Mouse (Mus musculus) CH12.LX (cell line): ENCODE results near the gene Mmp14. TPM values are rescaled to one million over a fixed set of nuclear protein-coding genes. Genes with fewer than 3 reads are reported as not detected.
A peak's percentile ranks its signal among the peaks of the same experiment; 100 is the strongest.

ENCODE experiments used
- DNase-seq: peaks from one replicate; pipeline ENCODE4 v3.0.0-alpha.2; 2013; ENCODE audit errors: extremely low read depth
- H3K27ac ChIP-seq: 2 replicates; pipeline ENCODE4 v1.5.1; 2012; ENCODE audit warnings: low read depth, mild to moderate bottlenecking, control low read depth, moderate library complexity; ENCODE audit not compliant: insufficient read depth
- H3K27me3 ChIP-seq: replicated peaks from 2 replicates; pipeline ENCODE3; 2012; ENCODE audit warnings: inconsistent platforms
- H3K36me3 ChIP-seq, 2 experiments: replicated peaks in 1 of 2; 2 replicates each; pipeline versions ENCODE3 to v1.6.1; 2012; ENCODE audit warnings: inconsistent platforms in 1 of 2, low read length in 1 of 2, mild to moderate bottlenecking in 1 of 2, mixed read lengths in 1 of 2, moderate library complexity in 1 of 2; ENCODE audit not compliant: control insufficient read depth in 1 of 2, insufficient read depth in 1 of 2
- H3K4me1 ChIP-seq, 2 experiments: 2 replicates each; pipeline ENCODE4 v1.6.1; 2012; ENCODE audit warnings: inconsistent platforms in 1 of 2, moderate library complexity in 1 of 2; ENCODE audit not compliant: insufficient read depth in 2 of 2, control insufficient read depth in 1 of 2
- H3K4me2 ChIP-seq: 2 replicates; pipeline ENCODE4 v1.6.1; 2012; ENCODE audit warnings: low read depth, mild to moderate bottlenecking, control low read depth; ENCODE audit not compliant: poor library complexity, insufficient read depth, severe bottlenecking
- H3K4me3 ChIP-seq, 3 experiments: fragments of 150-350 bp in 1 of 3; sonication (generic) in 1 of 3; replicated peaks in 1 of 3; 2 replicates each; pipeline versions ENCODE3 to v1.5.1; 2011 to 2012; ENCODE audit warnings: low read depth in 2 of 3, low read length in 2 of 3, mild to moderate bottlenecking in 2 of 3, moderate library complexity in 2 of 3, control low read depth in 1 of 3, improper control_type of control experiment in 1 of 3, inconsistent platforms in 1 of 3, mixed read lengths in 1 of 3; ENCODE audit not compliant: poor library complexity in 1 of 3
- H3K79me2 ChIP-seq: replicated peaks from 2 replicates; pipeline ENCODE4 v1.6.1; 2012; ENCODE audit warnings: mild to moderate bottlenecking, moderate library complexity; ENCODE audit not compliant: control insufficient read depth, poor library complexity, insufficient read depth, severe bottlenecking; ENCODE audit errors: extremely low read depth
- H3K9ac ChIP-seq: 2 replicates; pipeline ENCODE4 v1.6.1; 2012; ENCODE audit warnings: low read depth, mild to moderate bottlenecking, control low read depth, moderate library complexity; ENCODE audit not compliant: insufficient read depth
- H3K9me3 ChIP-seq: replicated peaks from 2 replicates; pipeline ENCODE3; 2012; ENCODE audit warnings: low read length, inconsistent platforms, mixed read lengths
- CHD1 ChIP-seq: IDR thresholded peaks from 2 replicates; pipeline ENCODE4 v1.6.1; 2012; ENCODE audit warnings: low read depth, low read length, improper control_type of control experiment, inconsistent platforms
- CHD2 ChIP-seq: IDR thresholded peaks from 2 replicates; pipeline ENCODE4 v1.6.1; 2011; ENCODE audit warnings: low read length, improper control_type of control experiment
- CTCF ChIP-seq, 2 experiments: IDR thresholded peaks in 1 of 2; conservative IDR thresholded peaks in 1 of 2; 2 replicates each; pipeline ENCODE4 v1.5.1; 2011 to 2012; ENCODE audit warnings: low read depth in 2 of 2, low read length in 2 of 2, improper control_type of control experiment in 1 of 2, inconsistent platforms in 1 of 2, mild to moderate bottlenecking in 1 of 2, moderate library complexity in 1 of 2
- EP300 ChIP-seq: IDR thresholded peaks from 2 replicates; pipeline ENCODE4 v1.6.1; 2011; ENCODE audit warnings: low read length, improper control_type of control experiment
- ETS1 ChIP-seq: conservative IDR thresholded peaks from 2 replicates; pipeline ENCODE4 v1.6.1; 2012; ENCODE audit warnings: low read depth, mild to moderate bottlenecking, inconsistent platforms, low read length, improper control_type of control experiment, moderate library complexity
- GABPA ChIP-seq: IDR thresholded peaks from 2 replicates; pipeline ENCODE4 v1.6.1; 2012; ENCODE audit warnings: low read depth, low read length, improper control_type of control experiment, inconsistent platforms; ENCODE audit not compliant: insufficient replicate concordance
- IRF4 ChIP-seq: IDR thresholded peaks from 2 replicates; pipeline ENCODE4 v1.6.1; 2014; ENCODE audit warnings: low read depth, mild to moderate bottlenecking, inconsistent platforms, low read length, improper control_type of control experiment
- JUN ChIP-seq: IDR thresholded peaks from 2 replicates; pipeline ENCODE4 v1.6.1; 2011; ENCODE audit warnings: low read depth, mild to moderate bottlenecking, low read length, improper control_type of control experiment, moderate library complexity; ENCODE audit not compliant: insufficient read depth
- KAT2A ChIP-seq: IDR thresholded peaks from 2 replicates; pipeline ENCODE4 v1.6.1; 2012; ENCODE audit warnings: low read length, improper control_type of control experiment, inconsistent platforms; ENCODE audit not compliant: insufficient replicate concordance
- MAFK ChIP-seq: IDR thresholded peaks from 2 replicates; pipeline ENCODE4 v1.6.1; 2011; ENCODE audit warnings: low read length, improper control_type of control experiment; ENCODE audit not compliant: insufficient replicate concordance
- MAX ChIP-seq: IDR thresholded peaks from 2 replicates; pipeline ENCODE4 v1.6.1; 2011; ENCODE audit warnings: low read length, improper control_type of control experiment
- MAZ ChIP-seq: IDR thresholded peaks from 2 replicates; pipeline ENCODE4 v1.6.1; 2012; ENCODE audit warnings: low read depth, mild to moderate bottlenecking, inconsistent platforms, low read length, improper control_type of control experiment, moderate library complexity
- MEF2A ChIP-seq: IDR thresholded peaks from 2 replicates; pipeline ENCODE4 v1.6.1; 2014; ENCODE audit warnings: low read depth, mild to moderate bottlenecking, inconsistent platforms, low read length, improper control_type of control experiment, borderline replicate concordance
- MXI1 ChIP-seq: IDR thresholded peaks from 2 replicates; pipeline ENCODE4 v1.6.1; 2011; ENCODE audit warnings: mild to moderate bottlenecking, low read depth, low read length, improper control_type of control experiment
- MYC ChIP-seq: IDR thresholded peaks from 2 replicates; pipeline ENCODE4 v1.6.1; 2011; ENCODE audit warnings: low read depth, mild to moderate bottlenecking, improper control_type of control experiment, low read length
- NELFE ChIP-seq: IDR thresholded peaks from 2 replicates; pipeline ENCODE4 v1.6.1; 2011; ENCODE audit warnings: low read depth, low read length, improper control_type of control experiment
- NRF1 ChIP-seq: IDR thresholded peaks from 2 replicates; pipeline ENCODE4 v1.6.1; 2014; ENCODE audit warnings: low read depth, mild to moderate bottlenecking, inconsistent platforms, low read length, improper control_type of control experiment, moderate library complexity
- PAX5 ChIP-seq: IDR thresholded peaks from 2 replicates; pipeline ENCODE4 v1.6.1; 2012; ENCODE audit warnings: low read length, inconsistent platforms, mixed read lengths
- POLR2A ChIP-seq: IDR thresholded peaks from 2 replicates; pipeline ENCODE4 v1.6.1; 2011; ENCODE audit warnings: low read depth, mild to moderate bottlenecking, improper control_type of control experiment, low read length
- RAD21 ChIP-seq: IDR thresholded peaks from 2 replicates; pipeline ENCODE4 v1.6.1; 2011; ENCODE audit warnings: low read depth, mild to moderate bottlenecking, low read length, improper control_type of control experiment, moderate library complexity
- RCOR1 ChIP-seq: conservative IDR thresholded peaks from 2 replicates; pipeline ENCODE4 v1.6.1; 2012; ENCODE audit warnings: low read depth, mild to moderate bottlenecking, inconsistent platforms, low read length, improper control_type of control experiment
- SIN3A ChIP-seq: IDR thresholded peaks from 2 replicates; pipeline ENCODE4 v1.6.1; 2012; ENCODE audit warnings: low read length, improper control_type of control experiment, inconsistent platforms
- SMC3 ChIP-seq: IDR thresholded peaks from 2 replicates; pipeline ENCODE4 v1.6.1; 2011; ENCODE audit warnings: low read depth, low read length, improper control_type of control experiment
- TBP ChIP-seq: conservative IDR thresholded peaks from 2 replicates; pipeline ENCODE4 v1.6.1; 2011; ENCODE audit warnings: low read depth, low read length, improper control_type of control experiment
- TCF12 ChIP-seq: IDR thresholded peaks from 2 replicates; pipeline ENCODE4 v1.6.1; 2014; ENCODE audit warnings: low read depth, mild to moderate bottlenecking, inconsistent platforms, low read length, improper control_type of control experiment
- USF1 ChIP-seq: IDR thresholded peaks from 2 replicates; pipeline ENCODE4 v1.6.1; 2014; ENCODE audit warnings: low read depth, mild to moderate bottlenecking, inconsistent platforms, low read length, improper control_type of control experiment
- ZC3H11A ChIP-seq: IDR thresholded peaks from 2 replicates; pipeline ENCODE4 v1.6.1; 2012; ENCODE audit warnings: low read depth, mild to moderate bottlenecking, inconsistent platforms, low read length, improper control_type of control experiment
- ZMIZ1 ChIP-seq: IDR thresholded peaks from 2 replicates; pipeline ENCODE4 v1.6.1; 2012; ENCODE audit warnings: low read depth, mild to moderate bottlenecking, inconsistent platforms, low read length, improper control_type of control experiment
- ZNF384 ChIP-seq: IDR thresholded peaks from 2 replicates; pipeline ENCODE4 v1.6.1; 2012; ENCODE audit warnings: low read depth, low read length, improper control_type of control experiment, inconsistent platforms
- dilution Hi-C: fragments of 300-500 bp; cut with MboI; formaldehyde crosslinking; loops from 2 replicates; pipeline ENCODE4 v1.14.3; 2020; ENCODE audit warnings: low sequenced_read_pairs; ENCODE audit not compliant: extremely low pct_unique_long_range_greater_than_20kb, extremely low pct_ligation_motif_present
- in situ Hi-C: fragments of 300-500 bp; cut with MboI; formaldehyde crosslinking; loops from 3 replicates; pipeline ENCODE4 v1.14.3; 2019; ENCODE audit warnings: low sequenced_read_pairs, low pct_ligation_motif_present, low pct_unique_long_range_greater_than_20kb, mixed read lengths
- polyA plus RNA-seq: library from polyadenylated mRNA; unstranded; fragments of >175 nt; gene quantifications from 2 replicates; pipeline ENCODE4 v1.2.1, GENCODE M21; 2012; ENCODE audit warnings: low read depth; ENCODE audit not compliant: insufficient read length
- total RNA-seq, 2 experiments: library from RNA; depleted of rRNA; stranded (reverse); fragments of 300-350 nt in 1 of 2; fragments of >200 nt in 1 of 2; gene quantifications; 2 replicates each; pipeline ENCODE4 v1.2.3; 2012 to 2014

The Mmp14 gene
- total and polyA plus RNA-seq, 3 experiments: 0.08 TPM; not detected in 1

DNA sequence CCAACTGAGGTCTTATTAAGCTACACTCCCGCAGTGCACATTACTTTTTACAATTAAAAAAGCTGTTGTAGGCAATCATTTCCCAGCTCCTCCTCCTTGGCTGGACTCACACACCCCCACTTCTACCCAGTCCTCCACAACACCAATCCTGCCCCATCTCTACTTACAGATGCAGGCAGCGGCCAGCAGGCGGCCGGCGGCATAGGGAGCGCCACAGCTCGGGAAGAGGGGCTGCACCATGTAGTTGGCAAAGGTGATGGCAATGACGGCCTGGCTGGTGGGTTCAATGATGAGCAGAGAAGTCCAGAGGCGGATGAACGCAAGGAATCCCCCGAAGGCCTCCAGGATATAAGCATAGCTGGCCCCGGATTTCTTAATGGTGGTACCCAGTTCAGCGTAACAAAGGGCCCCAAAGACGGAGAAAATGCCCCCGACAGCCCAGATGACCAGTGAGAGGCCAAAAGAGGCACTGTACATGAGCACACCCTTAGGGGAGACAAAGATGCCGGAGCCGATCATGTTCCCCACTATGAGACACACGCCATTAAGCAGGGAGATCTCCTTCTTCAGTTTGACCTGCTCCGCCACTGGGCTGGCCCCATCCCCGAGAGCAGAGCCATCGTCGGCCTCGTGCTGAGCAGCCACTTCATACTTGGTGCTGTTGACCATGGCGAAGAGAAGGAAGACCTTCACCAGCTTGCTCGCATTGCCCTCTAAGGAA, 22.9 kb upstream of the Mmp14 start:
- H3K4me3 ChIP-seq: peak overlapping the region; percentile 49 to 72 (median 62)
- peaks cover 14 to 69% of the 10 kb centered on the region in 2 experiments for H3K4me1 ChIP-seq
- no peaks in the 10 kb centered on the region for H3K27me3 ChIP-seq
- in situ Hi-C loops: loop anchor here (25.0 kb wide), 1 partner anchor 346 kb away; no protein-coding TSS in a partner anchor
- H3K9ac ChIP-seq: peak overlapping the region; percentile 47
- peak overlapping the region; percentile 88 for H3K27ac ChIP-seq
- peaks cover 48% of the 10 kb centered on the region for H3K79me2 ChIP-seq
- peak; percentile 80 for DNase-seq
- TF ChIP-seq PAX5: no peak
- peak in 1 of 2 experiments; percentile 78; a peak in 2 of 4 replicates for TF ChIP-seq CTCF (conservative IDR thresholded peaks at IDR 0.05 in 1 of 2, IDR thresholded peaks at IDR 0.05 in 1 of 2; ENCODE audit: low read depth in 2 of 2, low read length in 2 of 2)
- TF ChIP-seq NELFE: 0 out of 2 replicates have a peak, but pooled peaks have one; percentile 41
- TF ChIP-seq GABPA: no peak
- TF ChIP-seq RAD21: peak; percentile 34
- TF ChIP-seq MAZ: 0 out of 2 replicates have a peak, but pooled peaks have one; percentile 37
- TF ChIP-seq IRF4: peak; percentile 15; the same call in 1 of the 2 replicates
- TF ChIP-seq JUN: no peak
- peak; percentile 74 for TF ChIP-seq SMC3
- no peak for TF ChIP-seq MEF2A
- TF ChIP-seq RCOR1: no peak
- no peak for TF ChIP-seq ZC3H11A
- 0 out of 2 replicates have a peak, but pooled peaks have one; percentile 21 for TF ChIP-seq ZMIZ1
- TF ChIP-seq ZNF384: no peak
- peak; percentile 51 for TF ChIP-seq CHD1
- peak; percentile 58 for TF ChIP-seq MXI1
- no peak for TF ChIP-seq MAFK
- no peak for TF ChIP-seq USF1
- peaks cover 17 to 29% of the 10 kb centered on the region in 2 experiments for H3K36me3 ChIP-seq
- no peaks in the 10 kb centered on the region for H3K9me3 ChIP-seq
- peak overlapping the region; percentile 68 for H3K4me2 ChIP-seq
- dilution Hi-C loops: no loop called here

DNA sequence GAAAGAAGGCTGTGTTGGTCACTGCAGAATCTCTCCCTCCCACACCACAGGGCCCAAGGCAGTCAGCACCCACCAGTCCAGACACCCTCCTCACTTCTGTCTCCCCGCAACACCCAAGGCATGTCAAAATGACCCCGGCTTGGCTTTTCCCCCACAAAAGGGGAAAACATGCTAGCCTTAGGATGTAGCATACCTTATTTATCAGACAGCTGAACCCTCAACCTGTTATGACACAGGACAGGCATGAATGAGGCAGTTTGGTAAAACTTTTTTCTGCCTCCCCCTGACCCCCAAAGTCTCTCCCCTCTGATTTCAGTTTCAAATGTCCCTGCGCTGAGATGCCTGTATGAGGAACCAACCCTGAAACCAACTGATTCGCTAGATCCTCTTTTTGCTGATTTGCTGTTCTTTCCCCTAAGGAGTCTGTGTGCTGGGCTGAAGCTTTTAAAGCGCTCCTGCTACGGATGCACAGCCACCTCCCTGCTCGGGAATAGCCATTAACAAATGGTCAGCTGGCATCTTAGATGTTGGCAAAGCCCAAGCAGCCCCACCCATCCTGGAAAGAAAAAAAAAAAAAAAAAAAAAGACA, 22.3 kb upstream of the Mmp14 start:
- Histone ChIP-seq H3K36me3 (peaks cover 16 to 24% of the 10 kb centered on the region in 2 experiments), H3K9me3 (no peaks in the 10 kb centered on the region), H3K4me2 (peak overlapping the region; percentile 68), H3K27me3 (no peaks in the 10 kb centered on the region), H3K27ac (peak overlapping the region; percentile 88), H3K4me3 (peak overlapping the region; percentile 40 to 72 (median 49)), H3K4me1 (peaks cover 14 to 72% of the 10 kb centered on the region in 2 experiments), H3K79me2 (peaks cover 48% of the 10 kb centered on the region), H3K9ac (peak overlapping the region; percentile 57; the same call in 1 of the 2 replicates)
- dilution Hi-C loops: no loop called here
- DNase-seq: peak; percentile 80
- in situ Hi-C loops: loop anchor here (25.0 kb wide), 1 partner anchor 347 kb away; no protein-coding TSS in a partner anchor
- 0 out of 2 replicates have a peak, but pooled peaks have one; percentile 53 for TF ChIP-seq MAX
- peak; percentile 51; the same call in 1 of the 2 replicates for TF ChIP-seq TCF12
- no peak for TF ChIP-seq GABPA
- peak; percentile 82; the same call in 1 of the 2 replicates for TF ChIP-seq MYC
- TF ChIP-seq NRF1: no peak
- TF ChIP-seq CHD2: no peak
- peak; percentile 76 for TF ChIP-seq ZNF384
- TF ChIP-seq KAT2A: 0 out of 2 replicates have a peak, but pooled peaks have one; percentile 2
- TF ChIP-seq IRF4: peak; percentile 87
- TF ChIP-seq ETS1: 0 out of 2 replicates have a peak, but pooled peaks have one; percentile 4
- no peak for TF ChIP-seq MXI1
- peak; percentile 82 for TF ChIP-seq EP300
- TF ChIP-seq MAFK: peak; percentile 81; the same call in 1 of the 2 replicates
- TF ChIP-seq POLR2A: no peak; the same call in none of the 2 replicates
- TF ChIP-seq NELFE: peak; percentile 27; the same call in 1 of the 2 replicates
- peak; percentile 46; the same call in 1 of the 2 replicates for TF ChIP-seq MAZ
- TF ChIP-seq SIN3A: peak; percentile 72; the same call in 1 of the 2 replicates
- peak; percentile 73; the same call in 1 of the 2 replicates for TF ChIP-seq TBP
